Mouse (Mus musculus): ENCODE data around the gene Cep41. TPM values are rescaled to one million over a fixed set of nuclear protein-coding genes. Genes with fewer than 3 reads are reported as not detected.

The Cep41 gene
- polyA plus RNA-seq, 1 experiment from 2014 or later: 17.9 TPM

DNA sequence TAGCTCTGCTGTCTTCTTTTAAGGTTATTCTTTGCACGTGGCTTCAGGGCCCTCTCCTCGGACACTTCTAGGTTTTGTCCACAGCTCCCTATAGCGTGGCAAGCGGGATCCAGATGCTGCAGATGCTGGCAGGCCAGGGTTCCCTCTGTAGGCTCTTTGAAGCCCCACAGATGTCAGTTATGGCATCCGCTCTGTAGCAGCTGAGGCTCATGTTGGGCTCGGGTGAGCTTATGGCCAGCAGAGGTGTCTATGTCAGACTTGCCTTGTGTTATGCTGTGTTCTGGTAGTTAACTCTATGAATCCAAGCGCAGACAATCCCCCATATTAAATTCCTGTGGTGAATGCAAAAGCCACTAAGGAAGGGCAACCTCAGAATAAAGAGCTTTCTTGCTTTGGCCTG is 13.1 kb downstream of the Cep41 start:
- Histone ChIP-seq H3K36me3 (replicated peaks) (0 out of 2 replicates have a peak, but pooled peaks cover 3% of the 10 kb centered on the region), H3K4me1 (peaks cover 64% of the 10 kb centered on the region), H3K27ac (replicated peaks) (peak overlapping the region; percentile 68), H3K4me3 (no peak overlapping the region), H3K9me3 (no peaks in the 10 kb centered on the region), H3K27me3 (replicated peaks; ENCODE audit: low read depth, poor library complexity, severe bottlenecking) (no peaks in the 10 kb centered on the region)
- 73% methylated on average over 7 of the region's 7 CpGs for WGBS
- DNase-seq (ENCODE audit: low spot score): no peak

GRCm38 (mm10) chr6:30679567-30679966 is 14.0 kb downstream of the Cep41 start:
- H3K4me3 ChIP-seq: no peak overlapping the region
- DNase-seq (ENCODE audit: low spot score): no peak
- H3K27me3 ChIP-seq (replicated peaks; ENCODE audit: low read depth, poor library complexity, severe bottlenecking): no peaks in the 10 kb centered on the region
- H3K36me3 ChIP-seq (replicated peaks): 0 out of 2 replicates have a peak, but pooled peaks cover 3% of the 10 kb centered on the region
- peaks cover 73% of the 10 kb centered on the region for H3K4me1 ChIP-seq
- no peaks in the 10 kb centered on the region for H3K9me3 ChIP-seq
- peak overlapping the region; percentile 72 for H3K27ac ChIP-seq (replicated peaks)
- WGBS: 63% methylated on average over 5 of the region's 5 CpGs

GRCm38 (mm10) chr6:30678482-30678881 is 15.1 kb downstream of the Cep41 start:
- H3K4me1 ChIP-seq: peaks cover 84% of the 10 kb centered on the region
- no peaks in the 10 kb centered on the region for H3K9me3 ChIP-seq
- H3K36me3 ChIP-seq (replicated peaks): 0 out of 2 replicates have a peak, but pooled peaks cover 3% of the 10 kb centered on the region
- 75% methylated on average over 6 of the region's 6 CpGs for WGBS
- H3K27ac ChIP-seq (replicated peaks): peak overlapping the region; percentile 71
- DNase-seq (ENCODE audit: low spot score): no peak
- no peaks in the 10 kb centered on the region for H3K27me3 ChIP-seq (replicated peaks; ENCODE audit: low read depth, poor library complexity, severe bottlenecking)
- no peak overlapping the region for H3K4me3 ChIP-seq

- Histone ChIP-seq H3K4me1 (peaks cover 84% of the 10 kb centered on the region), H3K36me3 (replicated peaks) (0 out of 2 replicates have a peak, but pooled peaks cover 3% of the 10 kb centered on the region), H3K9me3 (no peaks in the 10 kb centered on the region), H3K4me3 (no peak overlapping the region), H3K27ac (replicated peaks) (0 out of 2 replicates have a peak overlapping the region, but pooled peaks have one; percentile 37), H3K27me3 (replicated peaks; ENCODE audit: low read depth, poor library complexity, severe bottlenecking) (no peaks in the 10 kb centered on the region)
- 75% methylated on average over 9 of the region's 9 CpGs for WGBS
- DNase-seq (ENCODE audit: low spot score): no peak
Measured at GRCm38 (mm10) chr6:30677591-30677990, 16.0 kb downstream of the Cep41 start.

DNA sequence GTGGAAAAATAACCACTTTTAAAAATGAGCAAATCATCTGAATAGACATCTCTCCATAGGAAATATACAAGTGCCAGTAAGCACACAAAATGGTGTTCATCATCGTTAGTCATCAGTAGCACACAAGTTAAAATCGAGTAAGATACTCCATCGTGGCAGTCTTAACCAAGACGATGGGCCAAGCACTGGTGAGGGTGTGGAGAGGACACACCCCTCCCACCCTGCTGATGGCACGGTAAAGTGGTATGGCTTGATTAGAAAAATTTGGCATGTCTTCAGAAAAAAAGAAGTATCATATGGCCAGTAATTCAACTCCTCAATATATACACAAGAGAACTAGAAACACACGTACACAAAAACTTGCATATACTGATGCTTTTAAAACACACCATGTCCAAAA is 17.0 kb downstream of the Cep41 start:
- Histone ChIP-seq H3K9me3 (no peaks in the 10 kb centered on the region), H3K27me3 (replicated peaks; ENCODE audit: low read depth, poor library complexity, severe bottlenecking) (no peaks in the 10 kb centered on the region), H3K27ac (replicated peaks) (0 out of 2 replicates have a peak overlapping the region, but pooled peaks have one; percentile 93), H3K36me3 (replicated peaks) (0 out of 2 replicates have a peak, but pooled peaks cover 3% of the 10 kb centered on the region), H3K4me1 (peaks cover 84% of the 10 kb centered on the region), H3K4me3 (no peak overlapping the region)
- WGBS: 82% methylated on average over 6 of the region's 6 CpGs
- no peak for DNase-seq (ENCODE audit: low spot score)

- DNase-seq (ENCODE audit: low spot score): peak; percentile 51
- peaks cover 84% of the 10 kb centered on the region for H3K4me1 ChIP-seq
Measured at GRCm38 (mm10) chr6:30675281-30675771, 18.2 kb downstream of the Cep41 start.

GRCm38 (mm10) chr6:30674714-30675280 is 18.8 kb downstream of the Cep41 start:
- H3K9me3 ChIP-seq: no peaks in the 10 kb centered on the region
- H3K27me3 ChIP-seq (replicated peaks; ENCODE audit: low read depth, poor library complexity, severe bottlenecking): no peaks in the 10 kb centered on the region
- peaks cover 83% of the 10 kb centered on the region for H3K4me1 ChIP-seq
- H3K27ac ChIP-seq (replicated peaks): peak overlapping the region; percentile 93
- WGBS: 54% methylated on average over 9 of the region's 9 CpGs
- DNase-seq (ENCODE audit: low spot score): no peak
- H3K4me3 ChIP-seq: no peak overlapping the region
- H3K36me3 ChIP-seq (replicated peaks): 0 out of 2 replicates have a peak, but pooled peaks cover 3% of the 10 kb centered on the region

More at GRCm38 (mm10) chr6:30675281-30675771, 18.2 kb downstream of the Cep41 start:
- peak overlapping the region; percentile 30; the same call in 1 of the 2 replicates for H3K4me3 ChIP-seq
- H3K27me3 ChIP-seq (replicated peaks; ENCODE audit: low read depth, poor library complexity, severe bottlenecking): no peaks in the 10 kb centered on the region
- 0 out of 2 replicates have a peak, but pooled peaks cover 3% of the 10 kb centered on the region for H3K36me3 ChIP-seq (replicated peaks)
- H3K9me3 ChIP-seq: no peaks in the 10 kb centered on the region
- WGBS: 16% methylated on average over 11 of the region's 11 CpGs
- H3K27ac ChIP-seq (replicated peaks): peak overlapping the region; percentile 93

DNA sequence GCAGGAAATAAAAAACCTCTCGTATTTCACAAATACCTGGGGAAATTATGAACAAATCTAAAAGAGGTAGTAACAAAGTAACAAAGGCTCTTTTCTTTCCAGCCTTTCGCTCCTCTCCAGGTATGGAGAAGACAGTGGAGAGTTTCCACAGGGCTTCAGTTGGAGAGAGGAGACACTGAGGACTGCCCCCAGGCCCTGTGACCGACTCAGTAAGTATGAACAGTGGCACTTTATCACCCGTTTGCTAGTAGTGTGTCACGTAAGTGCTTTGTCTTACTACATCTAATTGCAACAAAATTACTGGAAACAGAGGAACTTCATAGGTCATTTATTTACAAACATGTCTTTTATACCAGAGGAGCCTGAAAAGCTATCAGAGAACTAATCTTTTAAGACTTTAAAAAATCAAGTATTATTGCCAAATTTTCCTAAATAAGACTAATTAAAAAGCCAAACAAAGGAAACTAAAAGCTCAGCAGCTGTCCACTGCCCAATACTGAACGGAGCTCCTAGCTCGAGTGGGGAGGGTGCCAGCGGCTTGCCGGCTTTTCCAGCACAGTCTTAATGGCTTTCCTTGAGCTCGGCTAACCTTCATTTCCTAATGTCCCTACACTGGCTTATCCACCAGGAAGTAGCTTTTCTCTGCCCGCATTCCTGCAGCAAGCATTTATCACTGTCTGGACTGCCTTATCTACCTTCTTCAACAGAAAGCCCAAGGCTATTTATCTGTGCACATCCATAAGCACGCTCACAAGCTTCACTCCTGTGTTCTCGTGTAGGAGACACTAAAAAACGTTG is 19.6 kb downstream of the Cep41 start:
- H3K27me3 ChIP-seq (replicated peaks; ENCODE audit: low read depth, poor library complexity, severe bottlenecking): no peaks in the 10 kb centered on the region; the same call in 1 of the 2 replicates
- peak overlapping the region; percentile 93 for H3K27ac ChIP-seq (replicated peaks)
- H3K36me3 ChIP-seq (replicated peaks): 0 out of 2 replicates have a peak, but pooled peaks cover 3% of the 10 kb centered on the region
- WGBS: 29% methylated on average over 14 of the region's 14 CpGs
- H3K9me3 ChIP-seq: no peaks in the 10 kb centered on the region
- H3K4me3 ChIP-seq: 0 out of 2 replicates have a peak overlapping the region, but pooled peaks have one; percentile 2
- peaks cover 84% of the 10 kb centered on the region for H3K4me1 ChIP-seq
- no peak for DNase-seq (ENCODE audit: low spot score)

- Histone ChIP-seq H3K27ac (replicated peaks) (peak overlapping the region; percentile 93), H3K4me3 (no peak overlapping the region), H3K9me3 (no peaks in the 10 kb centered on the region), H3K27me3 (replicated peaks; ENCODE audit: low read depth, poor library complexity, severe bottlenecking) (no peaks in the 10 kb centered on the region; the same call in 1 of the 2 replicates), H3K4me1 (peaks cover 89% of the 10 kb centered on the region), H3K36me3 (replicated peaks) (no peaks in the 10 kb centered on the region)
- 85% methylated on average over 5 of the region's 5 CpGs for WGBS
- no peak for DNase-seq (ENCODE audit: low spot score)
Measured at GRCm38 (mm10) chr6:30671696-30672095, 21.9 kb downstream of the Cep41 start.

- 36% methylated on average over 5 of the region's 5 CpGs for WGBS
- H3K4me3 ChIP-seq: no peak overlapping the region
- H3K36me3 ChIP-seq (replicated peaks): no peaks in the 10 kb centered on the region
- no peaks in the 10 kb centered on the region for H3K9me3 ChIP-seq
- DNase-seq (ENCODE audit: low spot score): no peak
- no peaks in the 10 kb centered on the region; the same call in 1 of the 2 replicates for H3K27me3 ChIP-seq (replicated peaks; ENCODE audit: low read depth, poor library complexity, severe bottlenecking)
- H3K4me1 ChIP-seq: peaks cover 76% of the 10 kb centered on the region
- peak overlapping the region; percentile 83 for H3K27ac ChIP-seq (replicated peaks)
Measured at GRCm38 (mm10) chr6:30667585-30667984, 26.0 kb downstream of the Cep41 start.

GRCm38 (mm10) chr6:30666043-30666442 is 27.5 kb downstream of the Cep41 start:
- no peaks in the 10 kb centered on the region for H3K9me3 ChIP-seq
- 23% methylated on average over 6 of the region's 6 CpGs for WGBS
- no peak for DNase-seq (ENCODE audit: low spot score)
- H3K27ac ChIP-seq (replicated peaks): peak overlapping the region; percentile 83
- H3K4me3 ChIP-seq: no peak overlapping the region
- H3K4me1 ChIP-seq: peaks cover 76% of the 10 kb centered on the region
- no peaks in the 10 kb centered on the region for H3K36me3 ChIP-seq (replicated peaks)
- H3K27me3 ChIP-seq (replicated peaks; ENCODE audit: low read depth, poor library complexity, severe bottlenecking): no peaks in the 10 kb centered on the region; the same call in 1 of the 2 replicates

DNA sequence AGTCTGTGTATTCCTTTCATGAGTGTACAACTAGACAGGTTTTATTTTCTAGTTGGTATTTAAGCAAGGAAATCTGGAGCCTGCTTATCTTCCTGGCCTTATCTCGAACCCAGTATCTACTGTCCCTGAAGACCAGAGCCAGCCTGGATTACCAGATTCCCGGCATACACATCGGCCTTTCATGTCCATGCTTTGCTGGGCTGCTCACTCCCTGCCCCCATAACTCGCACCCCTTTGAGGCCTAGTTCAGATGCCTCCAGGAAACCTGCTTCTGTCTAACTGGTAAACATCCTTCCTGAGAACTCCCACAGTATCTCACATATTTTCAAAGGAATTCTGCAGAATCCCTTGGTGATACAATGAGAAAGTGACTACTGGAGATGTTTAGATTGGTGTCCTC is 28.3 kb downstream of the Cep41 start:
- H3K9me3 ChIP-seq: no peaks in the 10 kb centered on the region
- H3K36me3 ChIP-seq (replicated peaks): peaks cover 3% of the 10 kb centered on the region; the same call in 1 of the 2 replicates
- H3K27me3 ChIP-seq (replicated peaks; ENCODE audit: low read depth, poor library complexity, severe bottlenecking): no peaks in the 10 kb centered on the region; the same call in 1 of the 2 replicates
- no peak for DNase-seq (ENCODE audit: low spot score)
- no peak overlapping the region for H3K4me3 ChIP-seq
- WGBS: 27% methylated on average over 4 of the region's 4 CpGs
- H3K27ac ChIP-seq (replicated peaks): peak overlapping the region; percentile 83
- peaks cover 80% of the 10 kb centered on the region for H3K4me1 ChIP-seq

Data from embryonic facial prominence, embryonic 10.5 days (tissue).